Comparison of ENCODE assay signal across 22 mouse cellular contexts in genomic region chr1:78367806-78368205, GRCm38 (mm10). TPM values are rescaled to one million over a fixed set of nuclear protein-coding genes. Genes with fewer than 3 reads are reported as not detected.
A peak's percentile ranks its signal among the peaks of the same experiment; 100 is the strongest.
DNase-seq lines count a peak whose midpoint lies in the region; ATAC-seq lines count a peak whose summit lies in the region.
"Had no signal": no experiment of that assay in that cellular context is flagged by ENCODE, and none has a peak within 500 bp of the region (broad histone marks: within the 10 kb centered on the region; RNA-seq: fewer than 3 reads in every experiment).

No protein-coding gene starts in this region.

- ATAC-seq in forebrain, embryonic 11.5 days (replicated peaks; ENCODE audit: low FRiP score): no peak
- ATAC-seq in kidney, embryonic 15.5 days (replicated peaks; ENCODE audit: low FRiP score): no peak
- ATAC-seq: CD4-positive, CD25-positive, alpha-beta regulatory T cell, adult 4 months; intestine, postnatal 0 days; midbrain, embryonic 13.5 days had no signal

- no peak overlapping the region for H3K4me2 ChIP-seq in forebrain, embryonic 11.5 days (ENCODE audit: low read depth, low read length, severe bottlenecking)
- H3K4me2 ChIP-seq in kidney, embryonic 15.5 days: no peak overlapping the region
- H3K4me2 ChIP-seq: forebrain, embryonic 12.5 days; hindbrain, embryonic 14.5 days; limb, embryonic 13.5 days; liver, embryonic 15.5 days; midbrain, embryonic 13.5 days had no signal

- no peaks in the 10 kb centered on the region for H3K36me3 ChIP-seq in forebrain, embryonic 10.5 days (replicated peaks)
- no peaks in the 10 kb centered on the region for H3K36me3 ChIP-seq in forebrain, embryonic 11.5 days (ENCODE audit: control insufficient read depth, insufficient read depth, low read length)
- H3K36me3 ChIP-seq in kidney, embryonic 15.5 days: no peaks in the 10 kb centered on the region
- H3K36me3 ChIP-seq: forebrain, embryonic 12.5 days; G1E; heart, embryonic 10.5 days; limb, embryonic 13.5 days; liver, embryonic 15.5 days; midbrain, embryonic 13.5 days had no signal

- no peak overlapping the region for H3K9ac ChIP-seq in forebrain, embryonic 11.5 days (ENCODE audit: low read length)
- no peak overlapping the region for H3K9ac ChIP-seq in kidney, embryonic 15.5 days
- H3K9ac ChIP-seq: forebrain, embryonic 12.5 days; hindbrain, embryonic 14.5 days; limb, embryonic 13.5 days; liver, embryonic 15.5 days; midbrain, embryonic 13.5 days had no signal

- peak overlapping the region; percentile 13; the same call in 1 of the 2 replicates for H3K27ac ChIP-seq in forebrain, embryonic 10.5 days
- H3K27ac ChIP-seq in forebrain, embryonic 11.5 days (ENCODE audit: low read depth, low read length): no peak overlapping the region
- H3K27ac ChIP-seq in kidney, embryonic 15.5 days: peak overlapping the region; percentile 42; the same call in 1 of the 2 replicates
- H3K27ac ChIP-seq: forebrain, embryonic 12.5 days; heart, embryonic 10.5 days; hindbrain, embryonic 14.5 days; limb, embryonic 13.5 days; liver, embryonic 15.5 days; midbrain, embryonic 13.5 days had no signal

- H3K4me1 ChIP-seq in forebrain, embryonic 10.5 days: peaks cover 54% of the 10 kb centered on the region
- H3K4me1 ChIP-seq in forebrain, embryonic 11.5 days (replicated peaks; ENCODE audit: control insufficient read depth, insufficient read depth, low read length): no peaks in the 10 kb centered on the region
- peaks cover 47% of the 10 kb centered on the region for H3K4me1 ChIP-seq in kidney, embryonic 15.5 days
- H3K4me1 ChIP-seq: liver, embryonic 15.5 days; midbrain, embryonic 13.5 days had no signal

- DNase-seq in forebrain, embryonic 10.5 days (ENCODE audit: extremely low spot score, low spot score): no peak
- no peak for DNase-seq in forebrain, embryonic 11.5 days (ENCODE audit: low spot score)
- DNase-seq in retina, postnatal 1 day: peak; percentile 26
- DNase-seq in retina, embryonic 14.5 days (ENCODE audit: low spot score): no peak
- no peak for DNase-seq in heart, adult 8-10 months (ENCODE audit: low spot score)
- no peak for DNase-seq in right cerebral cortex, postnatal 36 days (ENCODE audit: low spot score in 2 of 2)
- DNase-seq: adrenal gland, postnatal 25 days; gastrocnemius, postnatal 25 days; heart, postnatal 14 days; layer of hippocampus, adult 9-11 months; thymus, postnatal 25 days had no signal

- WGBS in forebrain, embryonic 10.5 days: 60% methylated on average over 5 of the region's 5 CpGs
- 53% methylated on average over 5 of the region's 5 CpGs for WGBS in forebrain, embryonic 11.5 days
- WGBS in kidney, embryonic 15.5 days: 60% methylated on average over 5 of the region's 5 CpGs

- H3K4me3 ChIP-seq in forebrain, embryonic 10.5 days: no peak overlapping the region
- no peak overlapping the region for H3K4me3 ChIP-seq in forebrain, embryonic 11.5 days (ENCODE audit: low read depth, low read length)
- no peak overlapping the region for H3K4me3 ChIP-seq in kidney, embryonic 15.5 days (replicated peaks)
- H3K4me3 ChIP-seq: forebrain, embryonic 12.5 days; heart, embryonic 10.5 days; limb, embryonic 13.5 days; liver, embryonic 15.5 days; midbrain, embryonic 13.5 days had no signal

- H3K9me3 ChIP-seq in forebrain, embryonic 10.5 days: peaks cover 7% of the 10 kb centered on the region; the same call in 1 of the 2 replicates
- H3K9me3 ChIP-seq in forebrain, embryonic 11.5 days (ENCODE audit: control insufficient read depth, low read length): no peaks in the 10 kb centered on the region
- H3K9me3 ChIP-seq in kidney, embryonic 15.5 days (replicated peaks): no peaks in the 10 kb centered on the region
- H3K9me3 ChIP-seq: G1E; heart, embryonic 10.5 days; liver, embryonic 15.5 days had no signal

- H3K27me3 ChIP-seq in forebrain, embryonic 10.5 days (ENCODE audit: poor library complexity, severe bottlenecking): peaks cover 35% of the 10 kb centered on the region
- no peaks in the 10 kb centered on the region for H3K27me3 ChIP-seq in forebrain, embryonic 11.5 days (ENCODE audit: control insufficient read depth, insufficient read depth, low read length)
- no peaks in the 10 kb centered on the region for H3K27me3 ChIP-seq in kidney, embryonic 15.5 days
- H3K27me3 ChIP-seq: liver, embryonic 15.5 days had no signal

RNA-seq across cellular contexts. Expression of gene Sgpp2, which starts 57.7 kb away (rescaled TPM):
- polyA plus RNA-seq in forebrain, embryonic 10.5 days (2016; fragmentation: Nextera tagmentation; extraction: Ambion mirVana): 5.9 and 7.5 TPM in 2 replicates
- polyA plus RNA-seq in forebrain, embryonic 11.5 days (2014; fragmentation: Nextera tagmentation; extraction: Ambion mirVana): 1.5 and 3.2 TPM in 2 replicates
- 20.0 and 21.7 TPM in 2 replicates for polyA plus RNA-seq in kidney, embryonic 15.5 days (2015; fragmentation: Nextera tagmentation; extraction: Ambion mirVana)
- total RNA-seq in heart, adult 8-10 months (2022): under 1 TPM in 3 of 4 experiments, not detected in 1; 0.06 TPM
- total RNA-seq: gastrocnemius, postnatal 25 days; megakaryocyte progenitor cell, adult 5-6 weeks had no signal
- polyA plus RNA-seq: G1E had no signal
